Mouse (Mus musculus) lung, embryonic 16.5 days (tissue): ENCODE measurements around the gene Sec14l5. TPM values are rescaled to one million over a fixed set of nuclear protein-coding genes. Genes with fewer than 3 reads are reported as not detected.
A peak's percentile ranks its signal among the peaks of the same experiment; 100 is the strongest.
"Not testable (repeated sequence)": the region's sequence is repeated elsewhere in the genome, so short reads cannot be mapped to it uniquely, and the experiment has no call there.

Experiments used
- ATAC-seq: fragments of 200-750 bp; cut with Nextera tagmentation; 2 replicates; pipeline ENCODE4 v1.8.0; 2017; ENCODE audit warnings: low read depth, mild to moderate bottlenecking, moderate library complexity
- H3K27ac ChIP-seq: fragments of 300-500 bp; sonication (generic); 2 replicates; pipeline ENCODE4 v1.5.1; 2014; ENCODE audit warnings: mild to moderate bottlenecking, control low read depth, low read length
- H3K27me3 ChIP-seq: fragments of 300-500 bp; sonication (generic); 2 replicates; pipeline ENCODE4 v1.6.1; 2014; ENCODE audit warnings: low read depth, low read length, mixed read lengths; ENCODE audit not compliant: control insufficient read depth, insufficient read depth
- H3K36me3 ChIP-seq: fragments of 300-500 bp; sonication (generic); 2 replicates; pipeline ENCODE4 v1.6.1; 2014; ENCODE audit warnings: low read length; ENCODE audit not compliant: control insufficient read depth, insufficient read depth
- H3K4me1 ChIP-seq: fragments of 300-500 bp; sonication (generic); replicated peaks from 2 replicates; pipeline ENCODE4 v1.6.1; 2014; ENCODE audit warnings: low read length, mixed read lengths; ENCODE audit not compliant: control insufficient read depth, insufficient read depth
- H3K4me2 ChIP-seq: fragments of 300-500 bp; sonication (generic); 2 replicates; pipeline ENCODE4 v1.6.1; 2014; ENCODE audit warnings: low read depth, low read length, control low read depth
- H3K4me3 ChIP-seq: fragments of 300-500 bp; sonication (generic); 2 replicates; pipeline ENCODE4 v1.5.1; 2014; ENCODE audit warnings: mild to moderate bottlenecking, low read length, control low read depth
- H3K9ac ChIP-seq: fragments of 300-500 bp; sonication (generic); 2 replicates; pipeline ENCODE4 v1.6.1; 2014; ENCODE audit warnings: low read length, control low read depth
- H3K9me3 ChIP-seq: fragments of 300-500 bp; sonication (generic); 2 replicates; pipeline ENCODE4 v1.6.1; 2016; ENCODE audit warnings: low read length; ENCODE audit not compliant: control insufficient read depth
- WGBS: fragments of 180-500 bp; shearing (Covaris S2); extraction: QIAGEN DNeasy Blood & Tissue Kit; methylation state at CpG from one replicate; pipeline ENCODE4 v1.1.7; 2014; 5-methylcytosine and 5-hydroxymethylcytosine counted together
- polyA plus RNA-seq: library from polyadenylated mRNA; unstranded; fragments of >200 nt; fragmentation: Nextera tagmentation; extraction: Ambion mirVana; gene quantifications from 2 replicates; pipeline ENCODE4 v1.2.1, GENCODE M21; 2015

Gene Sec14l5
- polyA plus RNA-seq, 1 experiment from 2014 or later, result 0.78 TPM

- H3K9me3 ChIP-seq, result no peaks in the 10 kb centered on the region
- no peaks in the 10 kb centered on the region for H3K27me3 ChIP-seq
- H3K36me3 ChIP-seq, result no peaks in the 10 kb centered on the region
- ATAC-seq, result no peak
- 64% methylated on average over 5 of the region's 5 CpGs for WGBS
- H3K4me1 ChIP-seq, result 0 out of 2 replicates have a peak, but pooled peaks cover 4% of the 10 kb centered on the region
- H3K27ac ChIP-seq, result no peak overlapping the region
- H3K4me2 ChIP-seq, result no peak overlapping the region
- no peak overlapping the region for H3K4me3 ChIP-seq
- H3K9ac ChIP-seq, result no peak overlapping the region
Observed at GRCm38 (mm10) chr16:5217341-5218133, 70.6 kb downstream of the Sec14l5 start.

- Histone ChIP-seq H3K4me1 (0 out of 2 replicates have a peak, but pooled peaks cover 4% of the 10 kb centered on the region), H3K9ac (no peak overlapping the region), H3K4me3 (peak overlapping the region; percentile 25), H3K27me3 (no peaks in the 10 kb centered on the region), H3K36me3 (no peaks in the 10 kb centered on the region), H3K27ac (peak overlapping the region; percentile 79), H3K4me2 (peak overlapping the region; percentile 44), H3K9me3 (no peaks in the 10 kb centered on the region)
- peak; percentile 64 for ATAC-seq
- 25% methylated on average over 4 of the region's 4 CpGs for WGBS
Observed at GRCm38 (mm10) chr16:5221403-5221802, 74.5 kb downstream of the Sec14l5 start.

GRCm38 (mm10) chr16:5222140-5222539 lies 75.2 kb downstream of the Sec14l5 start, which contains the start of gene AU021092:
AU021092 (minus strand) TSS chr16:5222299.
- peak; percentile 93 for ATAC-seq
- peak within 1 kb of the TSS; percentile 25 for H3K4me3 ChIP-seq
- H3K27me3 ChIP-seq, result no peaks in the 10 kb centered on the region
- H3K9me3 ChIP-seq, result no peaks in the 10 kb centered on the region
- H3K27ac ChIP-seq, result peak within 1 kb of the TSS; percentile 79
- 0 out of 2 replicates have a peak, but pooled peaks cover 4% of the 10 kb centered on the region for H3K4me1 ChIP-seq
- no peaks in the 10 kb centered on the region for H3K36me3 ChIP-seq
- 47% methylated on average over 6 of the region's 6 CpGs for WGBS
- peak within 1 kb of the TSS; percentile 44 for H3K4me2 ChIP-seq
- H3K9ac ChIP-seq, result 0 out of 2 replicates have a peak within 1 kb of the TSS, but pooled peaks have one; percentile 36

GRCm38 (mm10) chr16:5226534-5226933 lies 79.6 kb downstream of the Sec14l5 start:
- WGBS, result 2% methylated on average over 1 of the region's 1 CpGs
- not testable (repeated sequence) for H3K9ac ChIP-seq, H3K27me3 ChIP-seq, H3K9me3 ChIP-seq, H3K4me3 ChIP-seq, H3K27ac ChIP-seq, H3K36me3 ChIP-seq, H3K4me1 ChIP-seq, ATAC-seq, H3K4me2 ChIP-seq

- not testable (repeated sequence) for H3K9ac ChIP-seq, H3K27me3 ChIP-seq, H3K27ac ChIP-seq, H3K4me2 ChIP-seq, H3K9me3 ChIP-seq, H3K4me3 ChIP-seq, ATAC-seq, H3K36me3 ChIP-seq, H3K4me1 ChIP-seq
- WGBS, result 68% methylated on average over 19 of the region's 19 CpGs
Observed at GRCm38 (mm10) chr16:5227501-5227900, 80.6 kb downstream of the Sec14l5 start.

- H3K36me3 ChIP-seq, ATAC-seq, H3K4me1 ChIP-seq, H3K9ac ChIP-seq, H3K27me3 ChIP-seq, H3K4me2 ChIP-seq, H3K4me3 ChIP-seq, H3K9me3 ChIP-seq, H3K27ac ChIP-seq: not testable (repeated sequence)
- WGBS, result 77% methylated on average over 3 of the region's 3 CpGs
Observed at GRCm38 (mm10) chr16:5228103-5228502, 81.2 kb downstream of the Sec14l5 start.

- Histone ChIP-seq H3K4me1 (peaks cover 9% of the 10 kb centered on the region; the same call in 1 of the 2 replicates), H3K4me2 (peak overlapping the region; percentile 37), H3K27ac (peak overlapping the region; percentile 23; the same call in 1 of the 2 replicates), H3K27me3 (no peaks in the 10 kb centered on the region), H3K36me3 (no peaks in the 10 kb centered on the region; the same call in 1 of the 2 replicates), H3K4me3 (peak overlapping the region; percentile 80), H3K9me3 (no peaks in the 10 kb centered on the region), H3K9ac (no peak overlapping the region)
- peak; percentile 18 for ATAC-seq
- WGBS, result 61% methylated on average over 4 of the region's 4 CpGs
Observed at GRCm38 (mm10) chr16:5232982-5233381, 86.1 kb downstream of the Sec14l5 start.

- Histone ChIP-seq H3K27ac (peak within 1 kb of the TSS; percentile 38), H3K27me3 (no peaks in the 10 kb centered on the region), H3K9ac (peak within 1 kb of the TSS; percentile 79), H3K4me2 (peak within 1 kb of the TSS; percentile 81), H3K9me3 (no peaks in the 10 kb centered on the region), H3K36me3 (no peaks in the 10 kb centered on the region; the same call in 1 of the 2 replicates), H3K4me3 (peak within 1 kb of the TSS; percentile 80), H3K4me1 (peaks cover 9% of the 10 kb centered on the region; the same call in 1 of the 2 replicates)
- ATAC-seq, result peak; percentile 97
- WGBS, result 2% methylated on average over 47 of the region's 47 CpGs
Observed at GRCm38 (mm10) chr16:5233418-5234313, 86.8 kb downstream of the Sec14l5 start, which contains the start of gene Alg1. Alg1 (plus strand) TSS chr16:5233621.
